Mouse (Mus musculus): ENCODE data around the gene Ufd1. TPM values are rescaled to one million over a fixed set of nuclear protein-coding genes. Genes with fewer than 3 reads are reported as not detected.

Ufd1 gene
- total and polyA plus RNA-seq, 3 experiments = 41.9 to 67.8 TPM; not detected in 1

- Histone ChIP-seq H3K9me3 (replicated peaks; ENCODE audit: insufficient read depth, low read length) (no peaks in the 10 kb centered on the region), H3K4me1 (ENCODE audit: control insufficient read depth in 1 of 2, insufficient read depth in 2 of 2, low read length in 2 of 2) (no peaks in the 10 kb centered on the region), H3K27ac (ENCODE audit: control insufficient read depth, low read depth, low read length) (no peak within 1 kb of the TSS), H3K36me3 (ENCODE audit: control insufficient read depth in 1 of 2, insufficient read depth in 2 of 2, low read length in 2 of 2) (no peaks in the 10 kb centered on the region), H3K79me2 (ENCODE audit: control insufficient read depth, insufficient read depth, low read length, poor library complexity) (no peaks in the 10 kb centered on the region), H3K27me3 (ENCODE audit: control insufficient read depth in 1 of 2, insufficient read depth in 2 of 2, low read length in 2 of 2) (no peaks in the 10 kb centered on the region), H3K9ac (ENCODE audit: control insufficient read depth, low read depth, low read length, poor library complexity, severe bottlenecking) (no peak within 1 kb of the TSS), H3K4me3 (ENCODE audit: control insufficient read depth in 1 of 2, insufficient read depth in 1 of 2, low read depth in 2 of 2, low read length in 2 of 2) (no peak within 1 kb of the TSS)
- DNase-seq (ENCODE audit: low read depth, low spot score) = no peak
- TF ChIP-seq CHD1 (IDR thresholded peaks at IDR 0.05; ENCODE audit: low read depth, low read length) (no peak), BHLHE40 (IDR thresholded peaks at IDR 0.05; ENCODE audit: borderline replicate concordance, low read depth, low read length) (no peak), MAX (IDR thresholded peaks at IDR 0.05; ENCODE audit: low read length) (no peak), ZMIZ1 (IDR thresholded peaks at IDR 0.05; ENCODE audit: low read depth, low read length) (no peak), CHD2 (IDR thresholded peaks at IDR 0.05; ENCODE audit: low read length) (no peak), ZC3H11A (IDR thresholded peaks at IDR 0.05; ENCODE audit: low read depth, low read length) (no peak), POLR2AphosphoS2 (IDR thresholded peaks at IDR 0.05; ENCODE audit: low read length) (no peak), POLR2A (IDR thresholded peaks at IDR 0.05; ENCODE audit: control insufficient read depth in 1 of 2, insufficient read depth in 1 of 2, low read depth in 1 of 2, low read length in 2 of 2, poor library complexity in 1 of 2) (no peak), HCFC1 (IDR thresholded peaks at IDR 0.05; ENCODE audit: low read depth, low read length) (no peak), NRF1 (IDR thresholded peaks at IDR 0.05; ENCODE audit: insufficient read depth, low read depth, low read length, poor library complexity, severe bottlenecking) (no peak), TAL1 (IDR thresholded peaks at IDR 0.05; ENCODE audit: low read length) (no peak), SMC3 (IDR thresholded peaks at IDR 0.05; ENCODE audit: low read depth, low read length) (no peak), POLR2AphosphoS5 (IDR thresholded peaks at IDR 0.05; ENCODE audit: borderline replicate concordance, low read depth, low read length) (no peak)
These were observed 35.0 kb upstream of the Ufd1 start, which contains the start of gene Cldn5 for GRCm38 (mm10) chr16:18776556-18777100. Cldn5 (plus strand) TSS chr16:18776847.

GRCm38 (mm10) chr16:18777101-18778080 is 34.2 kb upstream of the Ufd1 start:
- Histone ChIP-seq H3K4me1 (ENCODE audit: control insufficient read depth in 1 of 2, insufficient read depth in 2 of 2, low read length in 2 of 2) (no peaks in the 10 kb centered on the region), H3K27ac (ENCODE audit: control insufficient read depth, low read depth, low read length) (no peak overlapping the region), H3K4me3 (ENCODE audit: control insufficient read depth in 1 of 2, insufficient read depth in 1 of 2, low read depth in 2 of 2, low read length in 2 of 2) (no peak overlapping the region), H3K36me3 (ENCODE audit: control insufficient read depth in 1 of 2, insufficient read depth in 2 of 2, low read length in 2 of 2) (no peaks in the 10 kb centered on the region; a peak in 1 of 4 replicates), H3K79me2 (ENCODE audit: control insufficient read depth, insufficient read depth, low read length, poor library complexity) (no peaks in the 10 kb centered on the region), H3K27me3 (ENCODE audit: control insufficient read depth in 1 of 2, insufficient read depth in 2 of 2, low read length in 2 of 2) (no peaks in the 10 kb centered on the region), H3K9me3 (replicated peaks; ENCODE audit: insufficient read depth, low read length) (no peaks in the 10 kb centered on the region), H3K9ac (ENCODE audit: control insufficient read depth, low read depth, low read length, poor library complexity, severe bottlenecking) (no peak overlapping the region)
- DNase-seq (ENCODE audit: low read depth, low spot score) = no peak
- TF ChIP-seq UBTF (IDR thresholded peaks at IDR 0.05; ENCODE audit: borderline replicate concordance, insufficient read depth, low read depth, low read length) (no peak), RCOR1 (IDR thresholded peaks at IDR 0.05; ENCODE audit: low read depth, low read length) (no peak), ZC3H11A (IDR thresholded peaks at IDR 0.05; ENCODE audit: low read depth, low read length) (no peak)

All from MEL (cell line).